Mouse (Mus musculus) limb, embryonic 11.5 days (tissue): ENCODE measurements around the gene Miga1. TPM values are rescaled to one million over a fixed set of nuclear protein-coding genes. Genes with fewer than 3 reads are reported as not detected.
"Not testable (repeated sequence)": the region's sequence is repeated elsewhere in the genome, so short reads cannot be mapped to it uniquely, and the experiment has no call there.

Experiments used
- ATAC-seq: fragments of 200-750 bp; cut with Nextera tagmentation; 2 replicates; pipeline ENCODE4 v1.8.0; 2017; ENCODE audit warnings: low read depth; ENCODE audit not compliant: insufficient number of reproducible peaks, low FRiP score, low TSS enrichment
- DNase-seq: peaks from one replicate; pipeline ENCODE4 v3.0.0-alpha.2; 2015; ENCODE audit warnings: low spot score
- H3K27ac ChIP-seq: fragments of 300-500 bp; sonication (generic); replicated peaks from 2 replicates; pipeline ENCODE4 v1.5.1; 2014; ENCODE audit warnings: low read depth, mild to moderate bottlenecking, low read length
- H3K27me3 ChIP-seq: fragments of 300-500 bp; sonication (generic); 2 replicates; pipeline ENCODE4 v1.6.1; 2014; ENCODE audit warnings: mild to moderate bottlenecking, low read length, mixed read lengths; ENCODE audit not compliant: control insufficient read depth, insufficient read depth
- H3K36me3 ChIP-seq: fragments of 300-500 bp; sonication (generic); 2 replicates; pipeline ENCODE4 v1.6.1; 2014; ENCODE audit warnings: mild to moderate bottlenecking, low read length, moderate library complexity, mixed read lengths; ENCODE audit not compliant: control insufficient read depth, insufficient read depth
- H3K4me1 ChIP-seq: fragments of 300-500 bp; sonication (generic); 2 replicates; pipeline ENCODE4 v1.6.1; 2014; ENCODE audit warnings: low read length, mixed read lengths; ENCODE audit not compliant: control insufficient read depth, insufficient read depth
- H3K4me2 ChIP-seq: fragments of 300-500 bp; sonication (generic); 2 replicates; pipeline ENCODE4 v1.6.1; 2014; ENCODE audit warnings: low read depth, mild to moderate bottlenecking, moderate library complexity; ENCODE audit not compliant: severe bottlenecking
- H3K4me3 ChIP-seq: fragments of 300-500 bp; sonication (generic); 2 replicates; pipeline ENCODE4 v1.5.1; 2014; ENCODE audit warnings: low read depth, low read length
- H3K9ac ChIP-seq: fragments of 300-500 bp; sonication (generic); 2 replicates; pipeline ENCODE4 v1.6.1; 2014; ENCODE audit warnings: mild to moderate bottlenecking, low read length
- H3K9me3 ChIP-seq: fragments of 300-500 bp; sonication (generic); 2 replicates; pipeline ENCODE4 v1.6.1; 2016; ENCODE audit warnings: low read length; ENCODE audit not compliant: control insufficient read depth
- WGBS: fragments of 180-500 bp; shearing (Covaris S2); extraction: QIAGEN DNeasy Blood & Tissue Kit; methylation state at CpG from one replicate; pipeline ENCODE4 v1.1.7; 2014; 5-methylcytosine and 5-hydroxymethylcytosine counted together
- polyA plus RNA-seq: library from polyadenylated mRNA; unstranded; fragments of >200 nt; fragmentation: Nextera tagmentation; extraction: Ambion mirVana; gene quantifications from 2 replicates; pipeline ENCODE4 v1.2.1, GENCODE M21; 2014

Miga1 gene
- polyA plus RNA-seq, 1 experiment from 2014 or later = 21.8 TPM

GRCm38 (mm10) chr3:152342961-152343517 is 2.8 kb upstream of the Miga1 start:
- ATAC-seq (no peak), DNase-seq (no peak)
- no peak overlapping the region for H3K27ac ChIP-seq
- no peak overlapping the region for H3K4me3 ChIP-seq
- 92% methylated on average over 15 of the region's 15 CpGs for WGBS
- 0 out of 2 replicates have a peak, but pooled peaks cover 3% of the 10 kb centered on the region for H3K4me1 ChIP-seq
- H3K4me2 ChIP-seq = no peak overlapping the region
- no peaks in the 10 kb centered on the region for H3K36me3 ChIP-seq
- no peaks in the 10 kb centered on the region for H3K27me3 ChIP-seq
- no peaks in the 10 kb centered on the region for H3K9me3 ChIP-seq
- H3K9ac ChIP-seq = no peak overlapping the region

GRCm38 (mm10) chr3:152336085-152336484 is 4.1 kb downstream of the Miga1 start:
- Histone ChIP-seq H3K9ac (no peak overlapping the region), H3K36me3 (peaks cover 6% of the 10 kb centered on the region), H3K27me3 (no peaks in the 10 kb centered on the region), H3K9me3 (no peaks in the 10 kb centered on the region), H3K4me1 (no peaks in the 10 kb centered on the region), H3K27ac (no peak overlapping the region), H3K4me2 (no peak overlapping the region), H3K4me3 (no peak overlapping the region)
- no peak for DNase-seq
- 85% methylated on average over 8 of the region's 8 CpGs for WGBS
- no peak for ATAC-seq

GRCm38 (mm10) chr3:152333641-152334040 is 6.6 kb downstream of the Miga1 start:
- H3K4me1 ChIP-seq = no peaks in the 10 kb centered on the region
- no peak overlapping the region for H3K4me2 ChIP-seq
- no peak for DNase-seq
- H3K4me3 ChIP-seq = no peak overlapping the region
- no peaks in the 10 kb centered on the region for H3K27me3 ChIP-seq
- no peak overlapping the region for H3K9ac ChIP-seq
- peaks cover 6% of the 10 kb centered on the region for H3K36me3 ChIP-seq
- 93% methylated on average over 10 of the region's 10 CpGs for WGBS
- ATAC-seq = no peak
- no peaks in the 10 kb centered on the region for H3K9me3 ChIP-seq
- no peak overlapping the region for H3K27ac ChIP-seq

DNA sequence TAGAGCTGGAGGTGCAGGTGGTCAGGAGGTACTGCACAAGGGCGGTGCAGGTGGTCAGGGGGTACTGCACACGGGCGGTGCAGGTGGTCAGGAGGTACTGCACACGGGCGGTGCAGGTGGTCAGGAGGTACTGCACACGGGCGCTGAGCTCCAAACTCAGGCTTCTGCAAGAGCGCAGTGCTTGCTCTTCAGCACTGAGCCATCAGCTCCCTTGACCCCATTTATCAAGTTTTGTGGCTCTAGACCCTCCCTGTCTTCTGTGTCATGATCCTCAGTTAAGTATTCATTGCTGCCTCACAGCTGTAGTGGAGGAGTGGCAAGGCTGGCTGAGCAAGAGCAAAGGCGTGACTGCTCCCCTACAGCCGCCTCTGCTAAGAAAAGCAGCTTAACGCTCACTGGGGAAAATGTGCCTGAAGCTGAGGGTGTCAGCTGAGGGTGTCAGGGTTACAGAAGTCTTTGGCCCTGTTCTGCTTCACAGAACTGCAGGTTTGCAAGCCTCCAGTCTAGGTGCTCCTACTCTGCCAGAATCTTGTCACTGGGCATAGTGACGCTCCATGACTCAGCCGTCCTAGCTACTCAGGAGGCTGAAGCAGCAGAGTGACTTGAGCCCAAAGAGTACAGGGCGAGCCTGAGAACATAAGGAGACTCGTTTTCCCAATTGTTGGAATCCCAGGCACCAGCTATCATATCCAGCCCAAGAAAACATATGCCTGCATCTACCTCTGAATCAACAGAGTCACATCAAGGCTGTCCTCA is 7.5 kb downstream of the Miga1 start:
- WGBS = 91% methylated on average over 15 of the region's 15 CpGs
- Histone ChIP-seq H3K4me2 (no peak overlapping the region), H3K36me3 (peaks cover 6% of the 10 kb centered on the region), H3K27ac (no peak overlapping the region), H3K4me1 (no peaks in the 10 kb centered on the region), H3K9me3 (no peaks in the 10 kb centered on the region), H3K27me3 (no peaks in the 10 kb centered on the region), H3K4me3 (no peak overlapping the region), H3K9ac (no peak overlapping the region)
- ATAC-seq (no peak), DNase-seq (no peak)

DNA sequence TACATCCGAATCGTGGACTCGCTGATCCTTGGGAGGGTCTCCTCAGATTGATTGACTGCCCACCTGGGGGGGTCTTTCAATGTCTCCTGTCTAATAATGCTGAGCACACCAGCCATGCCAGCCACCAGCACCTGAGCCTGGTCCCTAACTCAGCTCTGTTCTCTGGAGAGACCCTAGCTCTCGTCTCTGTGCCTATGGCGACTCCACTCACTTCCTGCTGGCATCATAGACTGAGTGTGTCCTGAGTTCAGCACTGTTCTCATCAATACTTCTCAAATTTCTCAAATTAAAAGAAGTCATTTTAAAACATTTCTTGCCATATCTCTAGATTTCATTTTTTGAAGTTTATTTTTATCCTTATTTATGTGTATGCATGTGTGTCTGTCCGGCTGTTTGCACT is 8.1 kb downstream of the Miga1 start:
- Histone ChIP-seq H3K4me1 (no peaks in the 10 kb centered on the region), H3K9me3 (no peaks in the 10 kb centered on the region), H3K27ac (no peak overlapping the region), H3K36me3 (peaks cover 5% of the 10 kb centered on the region), H3K4me3 (no peak overlapping the region), H3K4me2 (no peak overlapping the region), H3K27me3 (no peaks in the 10 kb centered on the region), H3K9ac (no peak overlapping the region)
- DNase-seq (no peak), ATAC-seq (no peak)
- WGBS = 91% methylated on average over 6 of the region's 6 CpGs

GRCm38 (mm10) chr3:152321765-152322547 is 18.3 kb downstream of the Miga1 start:
- no peak for ATAC-seq
- H3K4me2 ChIP-seq = no peak overlapping the region
- H3K27ac ChIP-seq = no peak overlapping the region
- no peak overlapping the region for H3K9ac ChIP-seq
- 93% methylated on average over 8 of the region's 8 CpGs for WGBS
- H3K27me3 ChIP-seq = no peaks in the 10 kb centered on the region
- no peaks in the 10 kb centered on the region for H3K9me3 ChIP-seq
- no peak for DNase-seq
- H3K4me3 ChIP-seq = no peak overlapping the region
- H3K4me1 ChIP-seq = no peaks in the 10 kb centered on the region
- H3K36me3 ChIP-seq = peaks cover 7% of the 10 kb centered on the region; the same call in 1 of the 2 replicates

DNA sequence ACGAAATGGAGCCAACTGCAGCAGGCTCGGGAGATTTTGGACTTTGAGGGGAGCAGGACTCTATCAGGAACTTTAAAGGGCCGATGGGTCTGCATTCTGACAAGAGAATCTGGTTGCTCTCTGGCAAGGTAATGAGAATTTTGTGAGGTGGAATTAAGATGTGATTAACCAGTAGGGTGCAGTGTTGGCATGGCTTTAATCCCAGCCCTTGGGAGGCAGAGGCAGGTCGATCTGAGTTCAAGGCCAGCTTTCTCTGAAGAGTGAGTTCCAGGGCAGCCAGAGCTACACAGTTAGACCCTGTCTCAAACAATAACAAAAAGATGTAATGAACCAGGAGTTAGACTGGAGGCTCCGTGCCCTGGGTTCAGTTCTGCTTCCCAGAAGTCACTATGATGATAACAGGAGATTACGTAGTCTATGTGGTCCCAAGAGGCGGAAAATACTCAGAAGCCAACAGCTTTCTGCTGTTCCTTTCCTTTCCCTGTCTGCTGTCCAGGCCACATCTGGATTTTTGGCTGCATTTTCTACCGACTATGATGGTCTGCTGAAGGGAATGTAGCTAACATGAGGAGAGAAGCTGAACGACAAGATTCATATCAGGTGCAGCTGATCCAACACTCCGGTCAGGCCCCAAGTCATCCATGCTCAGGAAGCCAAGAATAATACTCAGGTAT is 19.1 kb downstream of the Miga1 start:
- Histone ChIP-seq H3K4me3 (no peak overlapping the region), H3K27me3 (no peaks in the 10 kb centered on the region), H3K4me1 (no peaks in the 10 kb centered on the region), H3K9me3 (no peaks in the 10 kb centered on the region), H3K27ac (no peak overlapping the region), H3K36me3 (peaks cover 7% of the 10 kb centered on the region; the same call in 1 of the 2 replicates), H3K4me2 (no peak overlapping the region), H3K9ac (no peak overlapping the region)
- 91% methylated on average over 10 of the region's 10 CpGs for WGBS
- ATAC-seq (no peak), DNase-seq (no peak)

GRCm38 (mm10) chr3:152316447-152317173 is 23.6 kb downstream of the Miga1 start:
- H3K27me3 ChIP-seq, H3K9ac ChIP-seq, H3K4me2 ChIP-seq, H3K4me1 ChIP-seq, ATAC-seq, H3K9me3 ChIP-seq, H3K27ac ChIP-seq, DNase-seq, H3K36me3 ChIP-seq, H3K4me3 ChIP-seq: not testable (repeated sequence)
- WGBS = 87% methylated on average over 9 of the region's 9 CpGs
